Mouse (Mus musculus) testis, adult 2 months (tissue): ENCODE data around the gene Ublcp1.

Experiments used
- CTCF ChIP-seq: fragments of 200-500 bp; IDR thresholded peaks from 2 replicates; pipeline ENCODE4 v1.5.1; 2012; ENCODE audit warnings: low read depth, mild to moderate bottlenecking, inconsistent platforms, low read length, moderate library complexity; ENCODE audit not compliant: control insufficient read depth, insufficient read depth, insufficient replicate concordance
- POLR2A ChIP-seq: fragments of 200-500 bp; IDR thresholded peaks from 2 replicates; pipeline ENCODE4 v1.6.1; 2012; ENCODE audit warnings: low read depth, mild to moderate bottlenecking, inconsistent platforms, low read length, moderate library complexity; ENCODE audit not compliant: control insufficient read depth

- no peak for TF ChIP-seq POLR2A
- TF ChIP-seq CTCF, result no peak
Observed at GRCm38 (mm10) chr11:44478382-44478781, 8.1 kb upstream of the Ublcp1 start.
